Mouse (Mus musculus) liver, embryonic 16.5 days (tissue): Measurements from ENCODE around the gene Flrt2. TPM values are rescaled to one million over a fixed set of nuclear protein-coding genes. Genes with fewer than 3 reads are reported as not detected.

Experiments
- ATAC-seq: fragments of 200-750 bp; cut with Nextera tagmentation; 2 replicates; pipeline ENCODE4 v1.8.0; 2017; ENCODE audit warnings: low read depth, mild to moderate bottlenecking, moderate number of reproducible peaks, moderate library complexity
- H3K27ac ChIP-seq: fragments of 300-500 bp; sonication (generic); 2 replicates; pipeline ENCODE4 v1.5.1; 2014; ENCODE audit warnings: mild to moderate bottlenecking, low read length
- H3K27me3 ChIP-seq: fragments of 300-500 bp; sonication (generic); 2 replicates; pipeline ENCODE4 v1.6.1; 2014; ENCODE audit warnings: low read depth, low read length, mixed read lengths; ENCODE audit not compliant: control insufficient read depth, insufficient read depth
- H3K36me3 ChIP-seq: fragments of 300-500 bp; sonication (generic); 2 replicates; pipeline ENCODE4 v1.6.1; 2014; ENCODE audit warnings: mild to moderate bottlenecking; ENCODE audit not compliant: control insufficient read depth, insufficient read depth
- H3K4me1 ChIP-seq: fragments of 300-500 bp; sonication (generic); 2 replicates; pipeline ENCODE4 v1.6.1; 2014; ENCODE audit warnings: low read depth, low read length, mixed read lengths; ENCODE audit not compliant: control insufficient read depth
- H3K4me2 ChIP-seq: fragments of 300-500 bp; sonication (generic); 2 replicates; pipeline ENCODE4 v1.6.1; 2014; ENCODE audit warnings: low read depth, low read length, mixed read lengths
- H3K4me3 ChIP-seq: fragments of 300-500 bp; sonication (generic); 2 replicates; pipeline ENCODE4 v1.5.1; 2014; ENCODE audit warnings: low read depth, mild to moderate bottlenecking, low read length
- H3K9ac ChIP-seq: fragments of 300-500 bp; sonication (generic); 2 replicates; pipeline ENCODE4 v1.6.1; 2014; ENCODE audit warnings: low read depth, low read length
- H3K9me3 ChIP-seq: fragments of 300-500 bp; sonication (generic); replicated peaks from 2 replicates; pipeline ENCODE4 v1.6.1; 2016; ENCODE audit warnings: low read length; ENCODE audit not compliant: control insufficient read depth
- polyA plus RNA-seq: library from polyadenylated mRNA; unstranded; fragments of >200 nt; fragmentation: Nextera tagmentation; extraction: Ambion mirVana; gene quantifications from 2 replicates; pipeline ENCODE4 v1.2.1, GENCODE M21; 2015

Flrt2 gene
- polyA plus RNA-seq, 1 experiment from 2014 or later: 0.85 TPM

- no peak for ATAC-seq
- Histone ChIP-seq H3K27ac (no peak overlapping the region), H3K9me3 (no peaks in the 10 kb centered on the region)
Measured at GRCm38 (mm10) chr12:95816660-95817059, 124.6 kb downstream of the Flrt2 start.

More at GRCm38 (mm10) chr12:95816660-95817059, 124.6 kb downstream of the Flrt2 start:
- H3K36me3 ChIP-seq: no peaks in the 10 kb centered on the region
- H3K27me3 ChIP-seq: no peaks in the 10 kb centered on the region
- H3K4me1 ChIP-seq: no peaks in the 10 kb centered on the region
- H3K9ac ChIP-seq: no peak overlapping the region
- H3K4me3 ChIP-seq: no peak overlapping the region
- H3K4me2 ChIP-seq: no peak overlapping the region
